27 mouse cellular contexts compared by ENCODE assay signal in genomic region chr19:29643194-29643922, GRCm38 (mm10). TPM values are rescaled to one million over a fixed set of nuclear protein-coding genes. Genes with fewer than 3 reads are reported as not detected.
DNase-seq lines count a peak whose midpoint lies in the region; ATAC-seq and TF ChIP-seq lines count a peak whose summit lies in the region.
"Had no signal": no experiment of that assay in that cellular context is flagged by ENCODE, and none has a peak within 500 bp of the region (broad histone marks: within the 10 kb centered on the region; RNA-seq: fewer than 3 reads in every experiment).

No protein-coding gene starts in this region.

- no peak overlapping the region for H3K4me2 ChIP-seq in midbrain, embryonic 14.5 days (ENCODE audit: low read length)
- H3K4me2 ChIP-seq in midbrain, embryonic 16.5 days (ENCODE audit: low read length), result no peak overlapping the region
- H3K4me2 ChIP-seq in CH12.LX (ENCODE audit: insufficient read depth, low read depth, poor library complexity, severe bottlenecking), result peak overlapping the region; percentile 97
- H3K4me2 ChIP-seq: embryonic facial prominence, embryonic 13.5 days; embryonic facial prominence, embryonic 15.5 days; forebrain, embryonic 12.5 days had no signal

- H3K36me3 ChIP-seq in midbrain, embryonic 14.5 days (ENCODE audit: control insufficient read depth, insufficient read depth, low read length), result no peaks in the 10 kb centered on the region
- H3K36me3 ChIP-seq in midbrain, embryonic 16.5 days (ENCODE audit: control insufficient read depth, insufficient read depth, low read length), result no peaks in the 10 kb centered on the region
- H3K36me3 ChIP-seq in CH12.LX (replicated peaks in 1 of 2; ENCODE audit: control insufficient read depth in 1 of 2, insufficient read depth in 1 of 2, low read length in 1 of 2), result peaks cover 0 to 26% of the 10 kb centered on the region in 2 experiments

- H3K9me3 ChIP-seq in midbrain, embryonic 14.5 days (ENCODE audit: control insufficient read depth, low read length), result no peaks in the 10 kb centered on the region
- H3K9me3 ChIP-seq in midbrain, embryonic 16.5 days (replicated peaks; ENCODE audit: control insufficient read depth, low read length, poor library complexity, severe bottlenecking), result peaks cover 2% of the 10 kb centered on the region; the same call in 1 of the 2 replicates
- peaks cover 4% of the 10 kb centered on the region for H3K9me3 ChIP-seq in CH12.LX (replicated peaks; ENCODE audit: low read length)
- H3K9me3 ChIP-seq: embryonic facial prominence, embryonic 15.5 days; forebrain, embryonic 10.5 days; forebrain, embryonic 12.5 days had no signal

- no peaks in the 10 kb centered on the region for H3K27me3 ChIP-seq in midbrain, embryonic 14.5 days (ENCODE audit: control insufficient read depth, insufficient read depth, low read length)
- H3K27me3 ChIP-seq in midbrain, embryonic 16.5 days (ENCODE audit: control insufficient read depth, insufficient read depth, low read depth, low read length), result no peaks in the 10 kb centered on the region
- no peaks in the 10 kb centered on the region for H3K27me3 ChIP-seq in CH12.LX (replicated peaks)
- H3K27me3 ChIP-seq: embryonic facial prominence, embryonic 13.5 days; embryonic facial prominence, embryonic 15.5 days; forebrain, embryonic 12.5 days; Patski had no signal

- no peak for TF ChIP-seq POLR2A in CH12.LX (IDR thresholded peaks at IDR 0.05; ENCODE audit: low read depth, low read length)

- H3K4me1 ChIP-seq in midbrain, embryonic 14.5 days (ENCODE audit: control insufficient read depth, insufficient read depth, low read length), result no peaks in the 10 kb centered on the region
- peaks cover 2% of the 10 kb centered on the region for H3K4me1 ChIP-seq in midbrain, embryonic 16.5 days (ENCODE audit: control insufficient read depth, insufficient read depth, low read length)
- peaks cover 7 to 53% of the 10 kb centered on the region in 2 experiments for H3K4me1 ChIP-seq in CH12.LX (ENCODE audit: control insufficient read depth in 1 of 2, insufficient read depth in 2 of 2)

- no peak for TF ChIP-seq EP300 in CH12.LX (IDR thresholded peaks at IDR 0.05; ENCODE audit: low read length)

- H3K4me3 ChIP-seq in midbrain, embryonic 14.5 days (replicated peaks; ENCODE audit: low read depth, low read length), result no peak overlapping the region
- H3K4me3 ChIP-seq in midbrain, embryonic 16.5 days (ENCODE audit: low read depth, low read length), result no peak overlapping the region
- H3K4me3 ChIP-seq in CH12.LX (replicated peaks in 1 of 3; ENCODE audit: low read depth in 2 of 3, low read length in 2 of 3, poor library complexity in 1 of 3), result no peak overlapping the region
- H3K4me3 ChIP-seq: embryonic facial prominence, embryonic 13.5 days; embryonic facial prominence, embryonic 15.5 days; erythroblast, embryonic 14.5 days; forebrain, embryonic 10.5 days; forebrain, embryonic 12.5 days had no signal

- no peak for TF ChIP-seq CTCF in CH12.LX (conservative IDR thresholded peaks at IDR 0.05 in 1 of 2, IDR thresholded peaks at IDR 0.05 in 1 of 2; ENCODE audit: low read depth in 2 of 2, low read length in 2 of 2)

- ATAC-seq in midbrain, embryonic 14.5 days (ENCODE audit: low FRiP score, low TSS enrichment), result no peak
- no peak for ATAC-seq in midbrain, embryonic 16.5 days
- ATAC-seq: activated CD4-positive, CD25-positive, alpha-beta regulatory T cell, adult 4 months; CD4-positive, CD25-positive, alpha-beta regulatory T cell, adult 4 months; forebrain, embryonic 14.5 days; forebrain, embryonic 16.5 days; Patski had no signal

- H3K9ac ChIP-seq in midbrain, embryonic 14.5 days (replicated peaks; ENCODE audit: low read length), result no peak overlapping the region
- H3K9ac ChIP-seq in midbrain, embryonic 16.5 days (ENCODE audit: low read depth, low read length), result no peak overlapping the region
- peak overlapping the region; percentile 20; the same call in 1 of the 2 replicates for H3K9ac ChIP-seq in CH12.LX (ENCODE audit: insufficient read depth, low read depth)
- H3K9ac ChIP-seq: embryonic facial prominence, embryonic 13.5 days; embryonic facial prominence, embryonic 15.5 days; forebrain, embryonic 12.5 days had no signal

- dilution Hi-C loops in CH12.LX (cut with MboI; ENCODE audit: extremely low pct_ligation_motif_present, extremely low pct_unique_long_range_greater_than_20kb, low sequenced_read_pairs), result no loop called here

- H3K79me2 ChIP-seq in CH12.LX (replicated peaks; ENCODE audit: control insufficient read depth, extremely low read depth, insufficient read depth, poor library complexity, severe bottlenecking), result peaks cover 7% of the 10 kb centered on the region

- in situ Hi-C loops in CH12.LX (cut with MboI; ENCODE audit: low pct_ligation_motif_present, low pct_unique_long_range_greater_than_20kb, low sequenced_read_pairs), result loop anchor here (10.0 kb wide), 1 partner anchor 171 kb away; the partner anchor contains the start of gene Ranbp6

- DNase-seq in midbrain, embryonic 14.5 days, result peak; percentile 3
- no peak for DNase-seq in CH12.LX (ENCODE audit: extremely low read depth)
- no peak for DNase-seq in kidney, postnatal 36 days
- no peak for DNase-seq in kidney, postnatal 4 days
- DNase-seq: adrenal gland, adult 8-10 months; adrenal gland, postnatal 14 days; adrenal gland, postnatal 36 days; B cell, adult 2 months; cerebellum, adult 11-12 months; cerebellum, adult 2 months; cerebellum, adult 9-10 months; cerebellum, postnatal 14 days; cerebellum, postnatal 36 days; embryo, embryonic 11 days had no signal

- 50% methylated on average over 11 of the region's 11 CpGs for WGBS in midbrain, embryonic 14.5 days
- whole genome bisulfite sequencing in midbrain, embryonic 16.5 days, result 70% methylated on average over 11 of the region's 11 CpGs

- no peak for TF ChIP-seq RAD21 in CH12.LX (IDR thresholded peaks at IDR 0.05; ENCODE audit: low read depth, low read length)

- no peak overlapping the region for H3K27ac ChIP-seq in midbrain, embryonic 14.5 days (replicated peaks; ENCODE audit: low read depth, low read length)
- no peak overlapping the region for H3K27ac ChIP-seq in midbrain, embryonic 16.5 days (ENCODE audit: low read length)
- peak overlapping the region; percentile 30; the same call in 1 of the 2 replicates for H3K27ac ChIP-seq in CH12.LX (ENCODE audit: insufficient read depth, low read depth)
- H3K27ac ChIP-seq: embryonic facial prominence, embryonic 13.5 days; embryonic facial prominence, embryonic 15.5 days; forebrain, embryonic 10.5 days; forebrain, embryonic 12.5 days had no signal

TF ChIP-seq in CH12.LX, 34 proteins besides CTCF, POLR2A, EP300 and RAD21:
- TF ChIP-seq JUND (conservative IDR thresholded peaks at IDR 0.05; ENCODE audit: low read depth, low read length) (no peak; the same call in 1 of the 2 replicates), MXI1 (IDR thresholded peaks at IDR 0.05; ENCODE audit: low read depth, low read length) (peak; percentile 17; the same call in 1 of the 2 replicates)

RNA-seq across cellular contexts. Expression of gene Ermp1, which starts 4.9 kb away (rescaled TPM):
- 6.2 and 7.0 TPM in 2 replicates for polyA plus RNA-seq in midbrain, embryonic 14.5 days (2014; fragmentation: Nextera tagmentation; extraction: Ambion mirVana)
- 9.4 and 10.9 TPM in 2 replicates for polyA plus RNA-seq in midbrain, embryonic 16.5 days (2015; fragmentation: Nextera tagmentation; extraction: Ambion mirVana)
- 26.1 and 27.6 TPM in 2 replicates for total RNA-seq in CH12.LX (2012; rRNA removed)
- total RNA-seq in CH12.LX (2014; rRNA removed), result 21.7 and 22.7 TPM in 2 replicates
- polyA plus RNA-seq in CH12.LX (2012; ENCODE audit: insufficient read length, low read depth), result 31.7 and 32.9 TPM in 2 replicates

RNA-seq across cellular contexts. Expression of gene Mlana, which starts 54.3 kb away (rescaled TPM):
- not detected in 2 replicates for polyA plus RNA-seq in midbrain, embryonic 14.5 days (2014; fragmentation: Nextera tagmentation; extraction: Ambion mirVana)
- polyA plus RNA-seq in midbrain, embryonic 16.5 days (2015; fragmentation: Nextera tagmentation; extraction: Ambion mirVana), result not detected in 2 replicates
- total RNA-seq in CH12.LX (2012; rRNA removed), result not detected in 2 replicates
- not detected in 2 replicates for total RNA-seq in CH12.LX (2014; rRNA removed)
- not detected in 2 replicates for polyA plus RNA-seq in CH12.LX (2012; ENCODE audit: insufficient read length, low read depth)
- total RNA-seq: adrenal gland, adult 18-20 months; adrenal gland, adult 8-10 months; adrenal gland, postnatal 14 days; adrenal gland, postnatal 36 days; common myeloid progenitor, adult 5-6 weeks had no signal
- polyA plus RNA-seq: activated CD4-positive, CD25-positive, alpha-beta regulatory T cell, adult 4 months; CD4-positive, CD25-positive, alpha-beta regulatory T cell, adult 4 months; cerebellum, adult 2 months; erythroblast, embryonic 14.5 days; forebrain, embryonic 12.5 days; forebrain, embryonic 14.5 days; forebrain, embryonic 16.5 days had no signal
